Mouse (Mus musculus): Measurements from ENCODE around the gene Gm10428. TPM values are rescaled to one million over a fixed set of nuclear protein-coding genes. Genes with fewer than 3 reads are reported as not detected.

Gm10428 gene
- polyA plus RNA-seq, 1 experiment from 2014 or later = not detected

GRCm38 (mm10) chr11:62788935-62789616, 36.2 kb downstream of the Gm10428 start, which contains the start of gene Zfp286:
Zfp286 (minus strand) TSS chr11:62789462.
- no peaks in the 10 kb centered on the region for H3K27me3 ChIP-seq (replicated peaks)
- peaks cover 13% of the 10 kb centered on the region; the same call in 1 of the 2 replicates for H3K4me1 ChIP-seq
- peak within 1 kb of the TSS; percentile 87 for H3K9ac ChIP-seq
- peak within 1 kb of the TSS; percentile 72 for H3K4me3 ChIP-seq
- 7% methylated on average over 34 of the region's 34 CpGs for WGBS
- peaks cover 31% of the 10 kb centered on the region for H3K36me3 ChIP-seq
- ATAC-seq (ENCODE audit: extremely low read depth, insufficient number of reproducible peaks, low FRiP score, low TSS enrichment) = peak; percentile 63; the same call in 1 of the 2 replicates
- no peak within 1 kb of the TSS; the same call in 1 of the 2 replicates for H3K27ac ChIP-seq (replicated peaks)
- H3K9me3 ChIP-seq = no peaks in the 10 kb centered on the region
- H3K4me2 ChIP-seq = peak within 1 kb of the TSS; percentile 84

GRCm38 (mm10) chr11:62789617-62789936, 36.7 kb downstream of the Gm10428 start:
- H3K9ac ChIP-seq = peak overlapping the region; percentile 87
- no peaks in the 10 kb centered on the region for H3K27me3 ChIP-seq (replicated peaks)
- peak overlapping the region; percentile 72 for H3K4me3 ChIP-seq
- H3K4me1 ChIP-seq = peaks cover 13% of the 10 kb centered on the region; the same call in 1 of the 2 replicates
- H3K4me2 ChIP-seq = peak overlapping the region; percentile 84
- peaks cover 26% of the 10 kb centered on the region for H3K36me3 ChIP-seq
- WGBS = 60% methylated on average over 3 of the region's 3 CpGs
- no peaks in the 10 kb centered on the region for H3K9me3 ChIP-seq
- ATAC-seq (ENCODE audit: extremely low read depth, insufficient number of reproducible peaks, low FRiP score, low TSS enrichment) = no peak
- no peak overlapping the region for H3K27ac ChIP-seq (replicated peaks)

Other genes starting within 250 kb of the Gm10428 start
- 16.4 and 16.7 TPM in 2 replicates for gene Cenpv, start 213.8 kb upstream of the Gm10428 start, polyA plus RNA-seq (2015; fragmentation: Nextera tagmentation; extraction: Ambion mirVana)
- 2,701 and 2,883 TPM in 2 replicates for gene Ubb, start 201.9 kb upstream of the Gm10428 start, polyA plus RNA-seq (2015; fragmentation: Nextera tagmentation; extraction: Ambion mirVana)
- gene Trpv2, start 178.6 kb upstream of the Gm10428 start, polyA plus RNA-seq (2015; fragmentation: Nextera tagmentation; extraction: Ambion mirVana) = 3.4 and 4.7 TPM in 2 replicates
- gene Lrrc75a, start 104.6 kb upstream of the Gm10428 start, polyA plus RNA-seq (2015; fragmentation: Nextera tagmentation; extraction: Ambion mirVana) = 14.3 and 17.0 TPM in 2 replicates
- 42.8 and 53.9 TPM in 2 replicates for gene Mmgt2, start 104.4 kb upstream of the Gm10428 start, polyA plus RNA-seq (2015; fragmentation: Nextera tagmentation; extraction: Ambion mirVana)
- gene Zfp287, start 21.2 kb upstream of the Gm10428 start, polyA plus RNA-seq (2015; fragmentation: Nextera tagmentation; extraction: Ambion mirVana) = 3.6 and 3.8 TPM in 2 replicates
- 9.9 and 10.2 TPM in 2 replicates for gene Zfp286, start 36.4 kb downstream of the Gm10428 start, polyA plus RNA-seq (2015; fragmentation: Nextera tagmentation; extraction: Ambion mirVana)
- 5.7 and 5.8 TPM in 2 replicates for gene Trim16, start 67.1 kb downstream of the Gm10428 start, polyA plus RNA-seq (2015; fragmentation: Nextera tagmentation; extraction: Ambion mirVana)
- gene Fbxw10, start 94.0 kb downstream of the Gm10428 start, polyA plus RNA-seq (2015; fragmentation: Nextera tagmentation; extraction: Ambion mirVana) = 0.13 TPM in 1 of 2 replicates, not detected in the other
- 47.7 and 52.3 TPM in 2 replicates for gene Tvp23b, start 126.4 kb downstream of the Gm10428 start, polyA plus RNA-seq (2015; fragmentation: Nextera tagmentation; extraction: Ambion mirVana)
- not detected in 2 replicates for gene Cdrt4, start 198.1 kb downstream of the Gm10428 start, polyA plus RNA-seq (2015; fragmentation: Nextera tagmentation; extraction: Ambion mirVana)